Mouse (Mus musculus) C2C12 (cell line): ENCODE results near the gene Gnat1.

ENCODE experiments used
- CEBPB ChIP-seq: IDR thresholded peaks from one replicate; pipeline ENCODE4 v1.6.1; 2011; ENCODE audit warnings: low read depth, mild to moderate bottlenecking, control low read depth, moderate library complexity
- CTCF ChIP-seq: IDR thresholded peaks from one replicate; pipeline ENCODE4 v1.5.1; 2011; ENCODE audit not compliant: control insufficient read depth, insufficient read depth, insufficient read length
- MYOG ChIP-seq: IDR thresholded peaks from one replicate; pipeline ENCODE4 v1.6.1; 2011; ENCODE audit not compliant: control insufficient read depth, insufficient read length; ENCODE audit errors: extremely low read depth

- TF ChIP-seq MYOG (no peak), CTCF (no peak), CEBPB (no peak)
Measured at GRCm38 (mm10) chr9:107723292-107723691, 43.8 kb upstream of the Gnat1 start.
